Mouse (Mus musculus): ENCODE measurements around the gene Pm20d2. TPM values are rescaled to one million over a fixed set of nuclear protein-coding genes. Genes with fewer than 3 reads are reported as not detected.

Gene Pm20d2
- polyA plus RNA-seq, 1 experiment = not detected

DNA sequence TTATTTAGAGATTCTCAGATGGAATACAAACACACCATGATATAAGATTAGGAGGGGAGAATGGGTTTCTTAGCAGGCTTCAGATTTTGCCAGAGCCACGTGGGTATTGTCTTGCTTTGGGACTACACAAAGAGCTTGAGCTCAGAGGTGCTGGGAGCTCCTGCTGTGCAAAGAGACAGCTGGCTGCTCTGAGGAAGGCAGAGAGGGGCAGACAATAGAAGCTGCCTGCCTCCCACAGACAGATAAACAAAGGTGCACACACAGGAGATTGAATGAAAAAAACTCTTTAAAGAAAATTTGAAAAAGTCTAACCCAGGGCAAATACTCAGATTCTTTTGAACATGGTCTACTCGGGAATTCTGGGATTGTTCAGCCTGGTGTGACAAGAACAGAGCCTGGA lies 8.6 kb upstream of the Pm20d2 start:
- WGBS = 11% methylated on average over 2 of the region's 2 CpGs
- Histone ChIP-seq H3K4me1 (ENCODE audit: control insufficient read depth, insufficient read depth, low read length) (no peaks in the 10 kb centered on the region), H3K4me3 (ENCODE audit: insufficient read depth, low read depth, low read length) (no peak overlapping the region), H3K27ac (ENCODE audit: insufficient read depth, low read depth, low read length) (no peak overlapping the region)
- TF ChIP-seq POLR2A (IDR thresholded peaks at IDR 0.05; ENCODE audit: insufficient read depth, low read depth, low read length) = no peak
- TF ChIP-seq CTCF (IDR thresholded peaks at IDR 0.05; ENCODE audit: insufficient read depth, low read depth, low read length) = no peak

DNA sequence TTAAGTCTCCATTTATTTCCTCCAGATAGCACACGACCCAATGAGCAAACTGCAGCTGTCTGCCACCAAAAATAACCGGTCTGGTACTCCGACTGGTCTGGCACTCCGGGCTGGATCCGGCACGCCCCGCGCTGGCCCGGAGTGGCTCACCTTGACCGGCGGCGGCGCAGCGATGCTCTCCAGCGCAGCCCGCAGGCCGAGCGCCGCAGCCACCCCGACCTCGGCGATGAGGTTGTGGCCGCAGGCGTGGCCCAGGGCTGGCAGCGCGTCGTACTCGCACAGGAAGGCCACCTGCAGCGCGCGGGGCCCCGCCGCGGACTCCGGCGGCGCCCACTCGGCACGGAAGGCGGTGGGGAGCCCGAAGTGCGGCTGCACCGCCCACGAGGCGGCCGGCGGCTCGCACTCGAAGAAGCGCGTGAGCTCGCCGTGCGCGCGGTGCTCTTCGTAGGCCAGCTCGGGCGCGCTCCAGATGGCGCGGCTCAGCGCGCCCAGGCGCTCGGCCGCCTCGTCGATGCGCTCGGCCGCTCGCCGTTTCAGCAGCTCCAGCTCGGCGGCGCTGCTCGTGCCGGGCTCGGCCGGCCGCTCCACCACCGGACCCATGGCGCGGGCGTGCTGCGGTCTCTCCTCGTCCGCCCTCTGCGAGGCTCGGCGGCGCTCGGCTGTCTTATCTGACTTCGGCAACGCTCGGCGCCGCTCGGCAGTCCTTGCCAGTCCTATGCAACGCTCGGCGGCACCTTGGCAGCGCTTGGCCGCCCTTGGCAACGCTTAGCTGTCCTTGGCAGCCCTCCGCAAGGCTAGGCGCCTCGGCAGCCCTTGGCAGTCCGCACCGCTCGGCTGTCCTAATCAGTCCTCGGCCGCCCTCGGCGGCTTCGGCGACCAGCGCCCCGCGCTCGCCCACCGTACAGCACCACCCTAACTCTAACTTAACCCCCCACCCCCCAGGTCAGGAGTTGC lies 479 bp downstream of the Pm20d2 start:
- peak; percentile 32 for TF ChIP-seq POLR2A (IDR thresholded peaks at IDR 0.05; ENCODE audit: insufficient read depth, low read depth, low read length)
- TF ChIP-seq CTCF (IDR thresholded peaks at IDR 0.05; ENCODE audit: insufficient read depth, low read depth, low read length) = no peak
- peaks cover 3% of the 10 kb centered on the region for H3K4me1 ChIP-seq (ENCODE audit: control insufficient read depth, insufficient read depth, low read length)
- under 1% methylated on average over 123 of the region's 123 CpGs for WGBS
- H3K4me3 ChIP-seq (ENCODE audit: insufficient read depth, low read depth, low read length) = peak overlapping the region; percentile 71
- H3K27ac ChIP-seq (ENCODE audit: insufficient read depth, low read depth, low read length) = peak overlapping the region; percentile 77

DNA sequence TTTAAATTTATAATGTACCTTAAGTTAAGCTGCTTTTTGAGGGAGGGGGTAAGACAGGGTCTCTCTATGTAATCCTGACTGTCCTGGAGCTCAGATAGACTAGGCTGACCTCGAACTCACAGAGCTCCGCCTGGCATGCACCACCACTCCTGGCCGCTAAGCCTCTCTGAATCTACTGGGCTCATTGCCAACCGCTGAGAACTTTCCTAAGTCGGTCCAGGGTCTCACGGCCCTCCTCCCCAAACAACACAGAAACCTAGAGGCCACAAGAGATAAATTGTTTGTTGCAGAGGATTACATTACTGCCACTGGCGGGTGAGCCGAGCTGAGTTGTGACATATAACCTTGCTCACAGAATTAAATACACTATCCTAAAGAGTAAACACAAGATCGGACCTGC lies 1.4 kb downstream of the Pm20d2 start:
- Histone ChIP-seq H3K4me1 (ENCODE audit: control insufficient read depth, insufficient read depth, low read length) (peaks cover 3% of the 10 kb centered on the region), H3K27ac (ENCODE audit: insufficient read depth, low read depth, low read length) (no peak overlapping the region), H3K4me3 (ENCODE audit: insufficient read depth, low read depth, low read length) (peak overlapping the region; percentile 25)
- WGBS = 10% methylated on average over 9 of the region's 9 CpGs
- TF ChIP-seq POLR2A (IDR thresholded peaks at IDR 0.05; ENCODE audit: insufficient read depth, low read depth, low read length) = no peak
- TF ChIP-seq CTCF (IDR thresholded peaks at IDR 0.05; ENCODE audit: insufficient read depth, low read depth, low read length) = no peak

DNA sequence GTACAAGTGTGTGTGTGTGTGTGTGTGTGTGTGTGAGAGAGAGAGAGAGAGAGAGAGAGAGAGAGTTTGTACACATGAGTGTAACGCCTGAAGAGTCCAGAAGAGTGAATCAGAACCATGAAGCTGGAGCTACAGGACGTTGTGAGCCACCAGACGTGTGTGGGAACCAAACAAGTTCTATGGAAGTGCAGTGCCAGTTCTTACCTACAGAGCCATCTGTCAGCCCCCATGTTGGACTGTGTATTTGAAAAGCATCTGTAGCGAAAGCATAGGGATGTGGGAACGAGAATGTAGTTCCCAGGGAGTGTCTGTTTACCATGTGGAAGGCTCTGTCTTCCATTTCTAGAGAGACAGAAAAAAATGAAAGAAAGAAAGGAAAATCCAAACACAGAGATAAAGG lies 6.1 kb downstream of the Pm20d2 start:
- H3K27ac ChIP-seq (ENCODE audit: insufficient read depth, low read depth, low read length) = no peak overlapping the region
- TF ChIP-seq POLR2A (IDR thresholded peaks at IDR 0.05; ENCODE audit: insufficient read depth, low read depth, low read length) = no peak
- TF ChIP-seq CTCF (IDR thresholded peaks at IDR 0.05; ENCODE audit: insufficient read depth, low read depth, low read length) = no peak
- H3K4me3 ChIP-seq (ENCODE audit: insufficient read depth, low read depth, low read length) = no peak overlapping the region
- 84% methylated on average over 5 of the region's 5 CpGs for WGBS
- H3K4me1 ChIP-seq (ENCODE audit: control insufficient read depth, insufficient read depth, low read length) = peaks cover 3% of the 10 kb centered on the region

DNA sequence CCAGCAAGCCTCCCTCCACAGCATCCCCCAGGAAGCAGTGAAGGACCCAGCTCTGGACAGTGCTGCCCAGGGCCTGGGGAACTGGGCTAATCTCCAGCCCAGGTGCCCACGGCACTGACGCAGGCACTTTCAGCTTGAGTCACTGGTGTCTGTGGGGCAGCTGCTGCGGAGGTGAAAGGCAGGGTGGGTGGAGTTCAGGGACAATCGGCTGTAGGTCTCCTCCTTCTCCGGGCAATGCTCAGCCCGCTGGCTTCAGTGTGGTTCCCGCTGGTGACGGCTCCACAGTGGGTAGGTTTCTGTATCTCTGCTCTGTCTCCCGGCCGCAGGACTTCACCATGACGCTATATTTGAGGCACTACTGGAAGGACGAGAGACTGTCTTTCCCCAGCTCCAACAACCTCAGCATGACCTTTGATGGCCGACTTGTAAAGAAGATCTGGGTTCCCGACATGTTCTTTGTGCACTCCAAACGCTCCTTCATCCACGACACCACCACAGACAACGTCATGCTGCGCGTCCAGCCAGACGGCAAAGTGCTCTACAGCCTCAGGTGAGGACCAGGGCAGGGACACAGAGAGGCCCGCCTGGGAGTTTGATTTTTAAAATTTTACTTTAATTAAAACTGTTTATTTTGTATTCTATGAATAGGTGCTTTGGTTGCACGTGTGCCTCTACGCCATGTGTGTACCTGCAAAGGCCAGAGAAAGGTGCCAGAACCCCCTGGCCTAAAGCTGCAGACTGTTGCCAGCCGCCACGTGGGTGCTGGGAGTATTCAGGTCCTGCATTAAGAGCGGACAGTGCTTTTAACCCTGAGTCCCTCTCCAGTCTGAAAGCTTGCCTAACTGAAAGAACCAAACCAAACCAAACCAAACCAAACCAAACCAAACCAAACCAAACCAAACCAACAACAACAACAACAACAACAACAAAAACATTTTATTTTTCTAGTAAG lies 37.2 kb downstream of the Pm20d2 start:
- Histone ChIP-seq H3K27ac (ENCODE audit: insufficient read depth, low read depth, low read length) (no peak overlapping the region), H3K4me3 (ENCODE audit: insufficient read depth, low read depth, low read length) (no peak overlapping the region), H3K4me1 (ENCODE audit: control insufficient read depth, insufficient read depth, low read length) (peaks cover under 1% of the 10 kb centered on the region)
- WGBS = 89% methylated on average over 26 of the region's 26 CpGs
- TF ChIP-seq CTCF (IDR thresholded peaks at IDR 0.05; ENCODE audit: insufficient read depth, low read depth, low read length) = no peak
- no peak for TF ChIP-seq POLR2A (IDR thresholded peaks at IDR 0.05; ENCODE audit: insufficient read depth, low read depth, low read length)

DNA sequence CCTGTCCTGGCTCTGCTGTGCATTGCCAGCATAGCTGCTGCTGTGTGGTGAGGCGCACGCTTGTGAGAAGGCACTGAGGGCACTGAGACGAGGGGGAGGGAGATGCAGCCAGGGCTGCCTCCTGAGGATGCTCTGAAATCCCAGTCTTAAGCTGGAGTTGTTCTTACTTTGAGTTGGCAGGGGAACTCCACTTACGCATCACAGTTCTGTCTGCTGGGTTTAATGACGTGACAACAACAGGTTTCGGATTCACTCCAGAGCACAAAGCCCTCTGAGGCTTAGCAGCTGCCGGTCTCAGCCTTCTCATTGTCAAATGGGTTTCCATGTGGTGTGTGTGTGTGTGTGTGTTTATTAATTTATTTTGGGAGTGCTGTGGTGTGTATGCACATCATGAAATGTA lies 40.4 kb downstream of the Pm20d2 start:
- 77% methylated on average over 7 of the region's 7 CpGs for WGBS
- TF ChIP-seq POLR2A (IDR thresholded peaks at IDR 0.05; ENCODE audit: insufficient read depth, low read depth, low read length) = no peak
- TF ChIP-seq CTCF (IDR thresholded peaks at IDR 0.05; ENCODE audit: insufficient read depth, low read depth, low read length) = no peak
- peaks cover 7% of the 10 kb centered on the region for H3K4me1 ChIP-seq (ENCODE audit: control insufficient read depth, insufficient read depth, low read length)
- no peak overlapping the region for H3K27ac ChIP-seq (ENCODE audit: insufficient read depth, low read depth, low read length)
- no peak overlapping the region for H3K4me3 ChIP-seq (ENCODE audit: insufficient read depth, low read depth, low read length)

DNA sequence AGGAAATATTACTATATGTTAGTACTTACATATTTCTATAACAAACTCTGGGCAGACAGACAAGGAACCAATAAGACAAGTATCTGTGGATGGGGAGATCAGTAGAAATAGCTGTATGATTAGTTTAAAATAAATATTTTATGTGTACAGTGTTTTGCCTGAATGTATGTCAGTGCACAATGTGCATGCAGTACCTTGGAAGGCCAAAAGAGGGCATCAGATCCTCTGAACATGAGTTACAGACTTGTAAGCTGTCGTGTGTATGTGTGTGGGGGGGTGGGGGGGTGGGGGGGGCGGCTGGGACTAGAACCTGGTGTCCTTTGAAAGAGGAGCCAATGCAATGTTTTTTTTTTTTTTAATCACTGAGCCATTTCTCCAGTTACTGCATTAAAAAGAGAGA lies 41.7 kb downstream of the Pm20d2 start:
- Histone ChIP-seq H3K4me3 (ENCODE audit: insufficient read depth, low read depth, low read length) (no peak overlapping the region), H3K4me1 (ENCODE audit: control insufficient read depth, insufficient read depth, low read length) (peaks cover 7% of the 10 kb centered on the region), H3K27ac (ENCODE audit: insufficient read depth, low read depth, low read length) (no peak overlapping the region)
- TF ChIP-seq POLR2A (IDR thresholded peaks at IDR 0.05; ENCODE audit: insufficient read depth, low read depth, low read length) = no peak
- no peak for TF ChIP-seq CTCF (IDR thresholded peaks at IDR 0.05; ENCODE audit: insufficient read depth, low read depth, low read length)
- 10% methylated on average over 2 of the region's 2 CpGs for WGBS

DNA sequence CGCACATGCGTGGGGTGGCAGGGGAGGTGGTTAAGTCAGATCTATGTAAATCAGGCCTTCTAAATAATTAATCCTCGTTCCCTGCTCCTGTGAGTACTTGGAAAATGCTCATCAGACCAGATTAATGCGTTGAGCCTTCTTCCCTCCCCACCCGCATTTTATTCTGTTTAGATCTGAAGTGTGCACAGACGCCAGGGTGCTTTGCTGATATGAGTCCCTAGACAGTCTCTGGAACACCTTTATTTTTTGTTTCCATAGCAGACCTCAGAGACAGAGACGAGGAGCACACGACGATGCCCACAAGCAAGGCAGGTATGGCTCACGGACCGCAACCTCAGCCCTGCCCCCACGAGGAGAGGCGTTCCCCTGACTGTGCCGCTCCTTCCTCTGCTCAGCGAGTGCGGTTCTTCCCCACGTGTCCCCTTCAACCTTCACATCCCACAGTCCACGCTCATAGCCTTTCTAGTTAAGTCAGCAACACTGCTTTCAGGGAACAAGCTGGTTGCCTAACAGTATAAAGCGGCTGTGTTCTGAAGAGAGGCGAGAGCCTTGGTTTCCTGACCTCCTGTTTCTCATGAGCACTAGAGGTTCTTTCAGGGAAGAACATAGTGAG lies 42.8 kb downstream of the Pm20d2 start:
- no peak overlapping the region for H3K27ac ChIP-seq (ENCODE audit: insufficient read depth, low read depth, low read length)
- peak overlapping the region; percentile 10; the same call in 1 of the 2 replicates for H3K4me3 ChIP-seq (ENCODE audit: insufficient read depth, low read depth, low read length)
- no peak for TF ChIP-seq CTCF (IDR thresholded peaks at IDR 0.05; ENCODE audit: insufficient read depth, low read depth, low read length)
- TF ChIP-seq POLR2A (IDR thresholded peaks at IDR 0.05; ENCODE audit: insufficient read depth, low read depth, low read length) = no peak
- WGBS = 25% methylated on average over 20 of the region's 20 CpGs
- peaks cover 7% of the 10 kb centered on the region for H3K4me1 ChIP-seq (ENCODE audit: control insufficient read depth, insufficient read depth, low read length)

Measured in olfactory bulb, adult 2 months (tissue).